Mouse (Mus musculus) CD4-positive, CD25-positive, alpha-beta regulatory T cell, adult 9 weeks (primary cell): Measurements from ENCODE around the gene Traf4. TPM values are rescaled to one million over a fixed set of nuclear protein-coding genes. Genes with fewer than 3 reads are reported as not detected.

Experiments
- polyA plus RNA-seq: library from polyadenylated mRNA; unstranded; fragments of 100-300 nt; shearing (Covaris generic); gene quantifications from one replicate; pipeline ENCODE4 v1.2.1, GENCODE M21; 2017

Traf4 gene
- 4.5 TPM for polyA plus RNA-seq

GRCm38 (mm10) chr11:78164924-78165760 is at the start of gene Traf4:
Gene Traf4, minus strand, starts transcription at chr11:78165589.

GRCm38 (mm10) chr11:78193113-78193512 is 27.7 kb upstream of the Traf4 start, which contains the start of gene Proca1:
Gene Proca1, plus strand, starts transcription at chr11:78193392.

GRCm38 (mm10) chr11:78188331-78189233 is 23.2 kb upstream of the Traf4 start, which contains the start of gene Rab34:
Gene Rab34, plus strand, starts transcription at chr11:78188430.

GRCm38 (mm10) chr11:78182961-78183844 is 17.8 kb upstream of the Traf4 start, which contains the start of gene Rpl23a:
Gene Rpl23a, minus strand, starts transcription at chr11:78183584.

GRCm38 (mm10) chr11:78176402-78176862 is 11.0 kb upstream of the Traf4 start, which contains the start of the genes Nek8 and Tlcd1:
Gene Nek8, minus strand, starts transcription at chr11:78176675.
Gene Tlcd1, plus strand, starts transcription at chr11:78176711.

Other genes starting within 250 kb of the Traf4 start
- not detected for gene Sez6, start 234.8 kb downstream of the Traf4 start, polyA plus RNA-seq
- 22.2 TPM for gene Phf12, start 182.8 kb downstream of the Traf4 start, polyA plus RNA-seq
- gene Dhrs13, start 133.3 kb downstream of the Traf4 start, polyA plus RNA-seq: 1.2 TPM
- gene Flot2, start 127.7 kb downstream of the Traf4 start, polyA plus RNA-seq: 20.2 TPM
- gene Eral1, start 85.2 kb downstream of the Traf4 start, polyA plus RNA-seq: 44.0 TPM
- 29.0 TPM for gene Fam222b, start 70.9 kb downstream of the Traf4 start, polyA plus RNA-seq
- gene Nek8, start 11.1 kb upstream of the Traf4 start, polyA plus RNA-seq: 17.1 TPM
- gene Tlcd1, start 11.1 kb upstream of the Traf4 start, polyA plus RNA-seq: 3.4 TPM
- gene Rpl23a, start 18.0 kb upstream of the Traf4 start, polyA plus RNA-seq: 1,923 TPM
- not detected for gene Rab34, start 22.8 kb upstream of the Traf4 start, polyA plus RNA-seq
- 1.3 TPM for gene Proca1, start 27.8 kb upstream of the Traf4 start, polyA plus RNA-seq
- gene Sdf2, start 80.2 kb upstream of the Traf4 start, polyA plus RNA-seq: 106 TPM
- 52.2 TPM for gene Supt6, start 80.4 kb upstream of the Traf4 start, polyA plus RNA-seq
- gene 2610507B11Rik, start 96.2 kb upstream of the Traf4 start, polyA plus RNA-seq: 74.7 TPM
- 0.38 TPM for gene BC030499, start 125.3 kb upstream of the Traf4 start, polyA plus RNA-seq
- gene Spag5, start 135.9 kb upstream of the Traf4 start, polyA plus RNA-seq: 2.2 TPM
- 14.5 TPM for gene Aldoc, start 157.4 kb upstream of the Traf4 start, polyA plus RNA-seq
- gene Pigs, start 162.8 kb upstream of the Traf4 start, polyA plus RNA-seq: 136 TPM
- 18.6 TPM for gene Unc119, start 177.9 kb upstream of the Traf4 start, polyA plus RNA-seq
- not detected for gene Foxn1, start 221.0 kb upstream of the Traf4 start, polyA plus RNA-seq